Mouse (Mus musculus): ENCODE measurements around the gene Rabepk.
"Not testable (repeated sequence)": the region's sequence is repeated elsewhere in the genome, so short reads cannot be mapped to it uniquely, and the experiment has no call there.

Rabepk gene

DNA sequence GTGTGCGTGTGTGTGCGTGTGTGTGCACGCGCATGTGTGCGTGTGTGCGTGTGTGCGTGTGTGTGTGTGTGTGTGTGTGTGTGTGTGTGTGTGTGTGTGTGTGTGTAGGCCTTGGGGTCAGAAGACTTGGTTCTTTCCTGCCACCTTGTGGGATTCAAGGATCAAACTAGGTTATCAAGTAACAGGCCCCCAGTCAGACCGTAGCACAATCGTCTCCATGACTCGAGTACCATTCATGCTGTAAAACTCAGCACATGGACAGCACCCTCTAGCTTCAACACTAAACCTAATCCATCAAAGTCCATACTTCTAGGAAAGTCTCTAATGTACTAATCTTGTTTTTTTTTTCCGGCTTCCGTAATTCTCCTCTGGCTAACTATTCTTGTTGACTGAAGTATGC is 34.9 kb downstream of the Rabepk start:
- no peak for DNase-seq (ENCODE audit: low read depth in 1 of 2, low spot score in 2 of 2)

DNA sequence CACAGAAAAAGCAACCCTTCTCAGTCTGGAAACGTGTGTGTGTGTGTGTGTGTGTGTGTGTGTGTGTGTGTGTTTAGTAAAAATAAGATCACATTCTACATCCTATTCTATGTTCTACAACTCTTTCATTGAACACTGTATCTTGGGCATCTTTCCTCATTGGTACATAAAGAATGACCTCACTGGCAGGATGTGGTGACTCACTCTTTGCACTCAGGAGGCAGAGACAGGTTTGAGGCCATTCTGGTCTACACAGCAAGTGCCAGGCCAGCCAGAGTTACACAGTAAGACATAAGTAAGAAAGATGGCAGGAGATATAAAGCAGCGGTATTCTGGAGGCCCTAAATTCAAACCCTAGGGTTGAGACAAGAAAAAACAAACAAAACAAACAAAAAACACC is 36.8 kb downstream of the Rabepk start:
- no peak for DNase-seq (ENCODE audit: low read depth in 1 of 2, low spot score in 2 of 2)

DNA sequence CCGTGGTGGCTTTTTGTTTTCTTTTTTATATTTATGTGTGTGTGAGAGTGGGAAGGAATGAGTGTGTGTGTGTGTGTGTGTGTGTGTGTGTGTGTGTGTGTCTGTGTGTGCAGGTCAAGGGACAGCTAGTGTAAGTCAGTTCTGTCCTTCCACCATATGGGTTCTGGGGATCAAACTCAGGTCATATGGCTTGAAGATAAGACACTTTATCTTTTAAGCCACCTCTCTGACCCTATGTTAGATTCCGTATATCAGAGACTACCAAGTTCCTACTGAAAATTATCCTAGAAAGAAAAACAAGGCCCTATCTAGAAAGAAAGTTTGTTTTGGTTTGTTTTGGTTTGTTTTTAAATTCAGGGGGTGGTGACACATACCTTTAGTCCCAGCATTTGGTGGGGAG is 37.5 kb downstream of the Rabepk start:
- DNase-seq (ENCODE audit: low read depth in 1 of 2, low spot score in 2 of 2) = no peak

DNA sequence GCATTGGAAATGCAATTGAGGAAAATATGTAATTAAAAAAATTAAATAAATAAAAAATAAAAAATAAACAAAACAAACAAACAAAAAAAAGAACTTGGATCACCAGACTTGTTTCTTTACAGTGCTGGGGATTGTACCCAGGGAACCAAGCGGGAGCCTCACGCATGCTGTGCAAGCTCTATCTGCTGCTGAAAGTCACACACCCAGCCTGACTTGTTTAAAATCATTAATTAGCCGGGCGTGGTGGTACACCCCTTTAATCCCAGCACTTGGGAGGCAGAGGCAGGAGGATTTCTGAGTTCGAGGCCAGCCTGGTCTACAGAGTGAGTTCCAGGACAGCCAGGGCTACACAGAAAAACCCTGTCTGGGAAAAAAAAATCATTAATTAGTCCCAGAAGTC is 38.4 kb downstream of the Rabepk start:
- not testable (repeated sequence) for DNase-seq (ENCODE audit: low read depth in 1 of 2, low spot score in 2 of 2)

DNA sequence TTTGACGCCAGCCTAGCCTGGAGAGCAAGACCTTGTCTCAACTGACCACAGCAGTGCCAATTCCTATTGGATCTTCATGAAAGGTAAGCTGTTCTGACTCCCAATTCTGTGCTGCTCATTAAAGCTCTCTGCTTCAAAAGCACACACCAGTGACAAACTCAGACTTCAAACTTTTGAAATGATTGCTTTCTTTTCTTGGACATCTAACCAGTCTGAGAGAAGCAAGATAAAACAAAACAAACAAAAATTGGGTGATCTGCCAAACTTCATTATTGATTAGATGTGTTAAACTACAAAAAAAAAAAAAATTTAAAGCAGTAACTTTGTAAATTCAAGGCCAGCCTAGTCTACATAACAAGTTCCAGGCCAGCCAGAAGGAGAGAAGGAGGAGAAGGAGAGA is 42.4 kb downstream of the Rabepk start:
- DNase-seq (ENCODE audit: low read depth in 1 of 2, low spot score in 2 of 2) = no peak

DNA sequence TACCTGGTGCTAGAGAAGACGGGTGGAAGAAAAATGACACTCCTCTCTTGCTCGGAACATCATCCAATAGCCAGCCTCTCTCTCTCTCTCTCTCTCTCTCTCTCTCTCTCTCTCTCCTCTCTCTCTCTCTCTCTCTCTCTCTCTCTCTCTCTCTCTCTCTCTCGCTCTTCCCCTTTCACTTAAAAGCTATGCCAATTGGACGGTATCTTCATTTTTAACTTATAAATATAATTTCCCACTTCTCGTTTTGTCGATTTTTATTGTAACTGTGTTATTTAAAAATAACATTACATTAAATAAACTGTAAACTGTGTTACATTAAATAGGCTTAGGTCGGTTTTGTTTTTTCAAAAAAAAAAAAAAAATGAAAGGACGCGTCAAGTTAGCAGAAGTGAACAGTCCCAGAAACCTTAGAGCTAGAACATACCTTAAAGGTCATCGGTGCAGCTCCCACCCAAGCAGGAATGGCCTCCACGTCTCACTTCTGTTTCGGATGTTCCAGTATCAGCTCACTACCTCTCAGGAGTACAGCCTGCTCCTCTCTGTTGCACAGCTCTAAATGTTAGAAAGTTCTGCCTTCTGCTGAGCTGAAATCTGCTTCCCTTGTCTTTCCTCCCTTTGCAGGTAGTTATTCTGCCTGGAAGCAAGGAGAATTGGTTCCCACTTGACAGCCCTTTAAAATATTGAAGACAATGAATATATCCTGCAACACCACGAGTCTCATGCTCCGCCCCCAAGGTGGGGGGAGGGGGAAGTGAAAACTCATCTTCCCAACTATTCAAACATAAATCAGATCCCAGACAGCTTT is 45.0 kb downstream of the Rabepk start, which contains the start of gene Gapvd1:
Gene Gapvd1 (minus strand): TSS at position 682 of the 808 bp plus-strand sequence.
- no peak for DNase-seq (ENCODE audit: low read depth in 1 of 2, low spot score in 2 of 2)

DNA sequence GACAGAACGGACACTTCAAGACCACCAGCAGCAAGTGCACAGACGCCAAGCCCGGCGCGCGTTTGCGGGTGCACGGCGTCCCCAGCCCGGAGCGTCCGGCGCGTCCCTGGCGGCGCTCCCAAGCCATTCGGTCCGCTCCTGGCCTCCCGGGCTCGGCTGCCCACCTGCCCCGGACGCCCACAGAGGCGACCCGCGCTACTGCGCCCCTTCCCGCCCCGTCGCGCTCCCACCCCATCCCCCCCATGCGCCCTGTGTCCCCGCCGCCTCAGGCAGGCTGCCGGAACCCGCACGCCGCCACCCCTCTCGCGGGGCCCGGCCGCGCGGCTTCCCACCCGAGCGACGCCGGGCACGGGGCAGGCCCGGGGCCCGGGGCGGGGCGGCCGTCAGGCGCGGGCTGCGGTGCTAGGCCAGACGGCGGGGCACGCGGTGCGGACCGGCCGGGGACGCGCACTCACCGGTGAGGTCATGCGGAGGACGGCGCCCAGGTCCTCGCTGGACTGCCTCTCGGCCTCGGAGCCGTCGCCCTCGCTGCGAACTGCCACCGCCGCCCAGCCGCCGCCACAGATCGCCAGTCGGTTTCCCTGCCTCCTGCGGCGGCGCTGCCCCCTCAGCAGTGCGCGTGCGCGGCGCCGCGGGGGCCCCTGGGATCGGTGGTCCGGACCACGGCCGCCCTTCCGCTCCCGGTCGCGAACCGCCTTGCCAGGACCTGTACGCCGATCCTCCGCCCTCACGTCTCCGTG is 45.7 kb downstream of the Rabepk start:
- peak; percentile 33 to 66 for DNase-seq (ENCODE audit: low read depth in 1 of 2, low spot score in 2 of 2)

DNA sequence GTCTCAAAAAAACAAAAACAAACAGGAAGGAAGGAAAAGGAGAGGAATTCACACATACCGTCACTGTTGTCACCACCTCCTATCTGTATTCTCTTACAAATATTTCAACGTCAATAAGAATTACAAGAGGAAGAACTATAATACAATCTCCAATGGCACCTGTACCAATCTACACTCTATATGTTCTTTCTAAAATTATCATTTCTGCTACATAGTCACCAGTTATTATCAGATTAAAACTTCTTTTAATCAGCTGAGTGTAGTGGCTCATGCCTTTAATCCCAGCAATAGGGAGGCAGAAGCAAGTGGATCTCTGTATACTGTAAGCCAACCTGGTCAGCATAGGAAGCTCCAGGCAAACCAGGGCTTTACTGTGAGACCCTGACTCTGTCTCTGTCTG is 49.5 kb downstream of the Rabepk start:
- DNase-seq (ENCODE audit: low read depth in 1 of 2, low spot score in 2 of 2) = no peak

DNA sequence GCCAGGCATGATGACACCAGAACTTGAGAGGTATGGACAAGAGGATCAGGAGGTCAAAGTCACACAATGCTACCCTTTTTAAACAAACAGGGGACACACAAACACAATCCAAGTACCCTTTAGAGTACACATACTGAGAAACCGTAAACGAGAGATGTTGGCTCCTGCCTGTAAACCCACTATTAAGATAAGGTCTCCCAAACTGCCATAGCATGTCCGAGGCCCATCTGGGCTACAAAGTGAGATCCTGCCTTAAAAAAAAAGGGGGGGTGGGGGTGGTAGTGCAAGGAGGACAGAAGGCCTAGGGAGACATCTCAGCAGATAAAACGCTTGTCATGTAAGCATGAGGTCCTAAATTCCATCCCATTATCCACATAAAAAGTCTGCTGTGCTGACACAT is 51.2 kb downstream of the Rabepk start:
- no peak for DNase-seq (ENCODE audit: low read depth in 1 of 2, low spot score in 2 of 2)

DNA sequence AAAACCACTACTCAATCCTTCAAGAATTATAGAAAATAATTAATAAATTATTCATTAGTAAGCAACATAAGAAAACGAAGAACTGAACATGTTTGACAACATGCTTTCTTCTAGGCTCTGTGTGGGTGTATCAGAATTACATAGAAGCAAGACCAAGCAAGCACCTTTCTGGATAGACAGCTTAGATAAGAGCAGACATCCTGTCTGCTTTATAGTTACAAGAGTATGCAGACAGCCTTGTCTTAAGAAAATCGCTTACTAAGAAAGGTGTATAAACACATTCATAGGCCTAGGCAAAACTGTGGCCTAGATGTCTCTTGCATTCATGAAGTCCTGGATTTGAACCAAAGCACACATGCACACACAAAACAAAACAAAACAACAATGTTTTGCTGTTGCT is 54.0 kb downstream of the Rabepk start:
- DNase-seq (ENCODE audit: low read depth in 1 of 2, low spot score in 2 of 2) = no peak

DNA sequence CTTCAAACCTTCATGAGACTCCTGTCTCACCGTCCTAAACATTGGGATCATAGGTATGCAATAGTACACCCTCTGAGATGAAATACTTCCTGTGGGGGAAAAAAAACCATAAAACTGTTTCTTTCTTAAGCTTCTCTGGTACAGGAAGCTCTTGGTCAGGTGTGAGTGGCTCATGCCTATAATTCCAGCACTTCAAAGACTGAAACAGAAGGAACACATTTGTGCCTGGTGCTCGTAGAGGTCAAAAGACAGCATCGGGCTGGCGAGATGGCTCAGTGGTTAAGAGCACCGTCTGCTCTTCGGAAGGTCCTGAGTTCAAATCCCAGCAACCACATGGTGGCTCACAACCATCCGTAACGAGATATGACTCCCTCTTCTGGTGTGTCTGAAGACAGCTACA is 55.2 kb downstream of the Rabepk start:
- DNase-seq (ENCODE audit: low read depth in 1 of 2, low spot score in 2 of 2) = no peak

DNA sequence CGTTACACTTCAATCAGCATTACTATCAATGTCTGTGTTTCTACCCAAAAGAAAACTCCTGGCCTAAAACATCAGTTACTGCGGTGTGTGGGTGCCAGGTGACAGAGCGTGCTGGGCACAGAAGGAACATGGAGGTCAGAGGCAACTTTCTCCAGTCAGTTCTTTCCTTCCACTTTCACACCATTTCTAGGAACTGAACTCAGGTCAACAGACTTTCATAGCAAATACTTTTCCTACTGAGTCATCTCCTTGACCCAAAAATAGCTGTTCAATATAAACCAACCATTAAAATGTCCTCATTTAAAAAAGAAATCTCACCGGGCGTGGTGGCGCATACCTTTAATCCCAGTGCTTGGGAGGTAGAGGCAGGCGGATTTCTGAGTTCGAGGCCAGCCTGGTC is 57.0 kb downstream of the Rabepk start:
- DNase-seq (ENCODE audit: low read depth in 1 of 2, low spot score in 2 of 2) = no peak

DNA sequence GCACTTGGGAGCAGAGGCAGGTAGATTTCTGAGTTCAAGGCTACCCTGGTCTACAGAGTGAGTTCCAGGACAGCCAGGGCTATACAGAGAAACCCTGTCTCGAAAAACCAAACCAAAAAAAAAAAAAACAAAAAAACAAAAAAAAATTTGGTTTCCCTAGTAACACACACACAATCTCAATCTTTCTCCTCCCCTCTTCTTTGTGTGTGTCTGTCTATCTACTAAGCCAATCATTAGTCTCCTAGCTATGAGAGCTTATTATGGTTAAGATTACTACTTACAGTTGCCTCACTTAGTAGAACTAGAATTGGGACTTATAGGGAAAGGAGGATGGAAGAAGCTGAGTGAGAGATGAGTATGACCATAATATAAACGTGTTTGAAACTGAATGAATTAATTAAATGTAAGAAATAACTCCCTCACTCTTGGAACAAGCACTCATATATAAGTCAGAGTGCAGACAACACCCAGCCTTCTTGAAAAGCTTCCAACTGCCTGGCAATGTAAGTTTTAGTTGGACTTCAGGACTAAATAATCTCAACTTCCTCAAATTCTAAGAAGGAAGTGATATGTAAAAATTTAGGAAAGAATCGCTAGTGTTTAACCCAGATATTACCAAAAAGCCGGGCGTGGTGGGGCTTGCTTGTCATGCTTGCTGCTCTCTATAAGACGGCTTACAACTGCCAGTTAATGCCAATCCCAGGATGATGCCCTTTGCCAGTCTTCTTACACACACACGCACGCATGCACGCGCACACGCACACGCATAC is 58.1 kb downstream of the Rabepk start:
- peak in 1 of 2 experiments; percentile 7 for DNase-seq (ENCODE audit: low read depth in 1 of 2, low spot score in 2 of 2)

DNA sequence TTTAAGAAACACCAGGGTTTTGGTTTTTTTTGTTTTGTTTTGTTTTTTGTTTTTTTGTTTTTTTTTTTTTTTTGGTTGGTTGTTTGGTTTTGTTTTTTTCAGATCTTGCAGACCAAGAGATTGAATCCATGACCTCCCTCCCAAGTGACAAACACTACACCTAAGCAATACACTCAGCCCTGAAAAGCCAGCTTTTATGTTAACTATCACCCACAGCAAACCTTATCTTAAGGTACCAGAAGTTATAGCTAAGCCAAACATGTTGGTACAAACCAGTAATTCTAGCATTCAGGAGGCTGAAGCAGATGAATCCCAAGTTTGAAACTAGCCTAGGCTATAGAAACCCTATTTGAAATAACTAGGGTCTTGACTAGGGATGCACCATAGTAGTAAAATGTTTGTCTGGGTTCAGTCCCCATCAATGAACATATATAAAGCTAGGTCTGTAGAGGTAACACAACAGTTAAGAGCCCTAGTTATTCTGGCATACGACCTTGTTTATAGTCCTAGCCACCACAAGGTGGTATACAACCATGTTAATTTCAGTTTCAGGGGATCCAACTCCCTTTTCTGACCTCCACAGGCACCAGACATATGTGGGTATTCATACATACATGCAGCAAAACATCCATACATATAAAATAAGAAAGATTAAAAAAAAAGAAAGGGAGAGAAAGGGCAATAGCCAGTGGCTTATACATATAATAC is 59.9 kb downstream of the Rabepk start:
- no peak for DNase-seq (ENCODE audit: low read depth in 1 of 2, low spot score in 2 of 2)

DNA sequence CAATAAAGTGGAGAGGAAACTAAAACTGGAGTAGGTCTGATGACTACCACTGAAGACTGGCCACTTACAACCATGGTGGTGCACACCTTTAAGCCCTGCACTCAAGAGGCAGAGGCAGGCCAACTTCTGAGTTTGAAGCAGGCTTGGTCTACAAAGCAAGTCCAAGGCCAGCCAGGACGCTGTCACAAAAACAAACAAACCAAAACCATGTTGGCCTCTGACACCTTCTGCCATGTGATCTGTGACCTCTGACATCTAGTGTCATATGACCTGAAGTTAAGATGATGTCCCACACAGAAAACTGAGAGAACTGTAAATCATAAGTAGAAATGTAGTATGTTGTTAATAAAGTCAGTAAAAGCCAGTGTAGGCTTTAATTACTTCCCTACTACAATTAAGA is 61.8 kb downstream of the Rabepk start:
- DNase-seq (ENCODE audit: low read depth in 1 of 2, low spot score in 2 of 2) = no peak

DNA sequence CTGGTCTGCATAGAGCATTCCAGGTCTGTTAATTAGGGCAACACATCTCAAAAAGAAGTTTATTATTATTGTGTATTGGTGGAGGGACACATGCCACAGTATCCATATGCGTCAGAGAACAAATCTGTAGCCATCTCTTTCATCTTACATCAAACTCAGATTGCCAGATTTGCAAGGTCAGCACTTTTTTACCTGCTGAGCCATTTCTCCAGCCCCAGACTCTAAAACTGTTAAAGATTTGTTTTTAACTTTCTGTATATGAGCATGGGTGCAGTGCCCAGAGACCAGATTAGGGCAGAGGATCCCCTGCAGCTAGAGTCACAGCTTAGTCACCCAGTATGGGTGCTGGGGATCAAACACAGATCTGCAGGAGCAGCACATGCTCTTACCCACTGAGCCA is 63.1 kb downstream of the Rabepk start:
- DNase-seq (ENCODE audit: low read depth in 1 of 2, low spot score in 2 of 2) = no peak

All from monocyte, adult 2 months (primary cell).